Mouse (Mus musculus) forebrain, postnatal 0 days (tissue): ENCODE measurements around the gene 5830473C10Rik. TPM values are rescaled to one million over a fixed set of nuclear protein-coding genes. Genes with fewer than 3 reads are reported as not detected.

Experiments
- ATAC-seq: fragments of 200-750 bp; cut with Nextera tagmentation; 2 replicates; pipeline ENCODE4 v1.8.0; 2017; ENCODE audit warnings: mild to moderate bottlenecking, moderate library complexity
- DNase-seq: peaks from one replicate; pipeline ENCODE4 v3.0.0-alpha.2; 2015
- H3K27ac ChIP-seq: fragments of 300-500 bp; sonication (generic); 2 replicates; pipeline ENCODE4 v1.5.1; 2014; ENCODE audit warnings: low read depth, mild to moderate bottlenecking, antibody characterized with exemption, low read length, moderate library complexity, mixed read lengths
- H3K27me3 ChIP-seq: fragments of 300-500 bp; sonication (generic); 2 replicates; pipeline ENCODE4 v1.6.1; 2014; ENCODE audit warnings: mild to moderate bottlenecking, low read length, mixed read lengths; ENCODE audit not compliant: insufficient read depth
- H3K36me3 ChIP-seq: fragments of 300-500 bp; sonication (generic); 2 replicates; pipeline ENCODE4 v1.6.1; 2014; ENCODE audit warnings: mild to moderate bottlenecking, moderate library complexity; ENCODE audit not compliant: insufficient read depth
- H3K4me1 ChIP-seq: fragments of 300-500 bp; sonication (generic); 2 replicates; pipeline ENCODE4 v1.6.1; 2014; ENCODE audit warnings: antibody characterized with exemption; ENCODE audit not compliant: insufficient read depth
- H3K4me2 ChIP-seq: fragments of 300-500 bp; sonication (generic); 2 replicates; pipeline ENCODE4 v1.6.1; 2014; ENCODE audit warnings: low read depth, mild to moderate bottlenecking, moderate library complexity
- H3K4me3 ChIP-seq: fragments of 300-500 bp; sonication (generic); 2 replicates; pipeline ENCODE4 v1.5.1; 2014; ENCODE audit warnings: low read depth, low read length, mixed read lengths
- H3K9ac ChIP-seq: fragments of 300-500 bp; sonication (generic); 2 replicates; pipeline ENCODE4 v1.6.1; 2014; ENCODE audit warnings: mild to moderate bottlenecking
- H3K9me3 ChIP-seq: fragments of 300-500 bp; sonication (generic); 2 replicates; pipeline ENCODE4 v1.6.1; 2016; ENCODE audit warnings: low read length
- CTCF ChIP-seq: sonication (generic); IDR thresholded peaks from 2 replicates; pipeline ENCODE4 v1.5.1; 2016; ENCODE audit warnings: antibody characterized with exemption, control low read depth, low read depth
- WGBS: fragments of 180-500 bp; shearing (Covaris S2); extraction: QIAGEN DNeasy Blood & Tissue Kit; methylation state at CpG from one replicate; pipeline ENCODE4 v1.1.7; 2014; 5-methylcytosine and 5-hydroxymethylcytosine counted together
- polyA plus RNA-seq: library from polyadenylated mRNA; unstranded; fragments of >200 nt; fragmentation: Nextera tagmentation; extraction: Ambion mirVana; gene quantifications from 2 replicates; pipeline ENCODE4 v1.2.1, GENCODE M21; 2015
- total RNA-seq: library from RNA; depleted of rRNA; stranded (reverse); fragments of >200 nt; gene quantifications from 2 replicates; pipeline ENCODE4 v1.2.3, GENCODE M21; 2014

Gene 5830473C10Rik
- total and polyA plus RNA-seq, 2 experiments from 2014 or later: 0.10 to 0.29 TPM

DNA sequence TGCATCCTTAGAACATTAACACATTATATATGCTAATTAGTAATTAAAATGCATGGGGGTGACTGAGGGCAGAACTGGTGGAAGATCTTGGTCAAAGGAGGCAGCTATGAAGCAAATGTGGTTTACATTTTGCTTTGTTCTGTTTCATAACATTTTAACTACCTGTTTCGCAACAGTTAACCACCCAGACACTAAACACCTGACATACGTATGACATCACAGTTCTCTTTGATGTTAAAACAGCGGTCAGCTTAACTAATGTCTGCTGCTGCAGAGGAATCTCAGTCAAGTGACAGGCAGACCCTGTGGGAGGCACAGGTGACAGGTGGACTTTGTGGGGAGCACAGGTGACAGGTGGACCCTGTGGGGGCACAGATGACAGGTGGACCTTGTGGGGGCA, 57.0 kb downstream of the 5830473C10Rik start:
- no peak for TF ChIP-seq CTCF
- no peaks in the 10 kb centered on the region for H3K36me3 ChIP-seq
- DNase-seq (no peak), ATAC-seq (no peak)
- H3K27me3 ChIP-seq: no peaks in the 10 kb centered on the region
- H3K4me3 ChIP-seq: no peak overlapping the region
- no peak overlapping the region for H3K9ac ChIP-seq
- no peak overlapping the region for H3K27ac ChIP-seq
- WGBS: 95% methylated on average over 3 of the region's 3 CpGs
- no peaks in the 10 kb centered on the region for H3K4me1 ChIP-seq
- H3K9me3 ChIP-seq: no peaks in the 10 kb centered on the region
- H3K4me2 ChIP-seq: no peak overlapping the region

DNA sequence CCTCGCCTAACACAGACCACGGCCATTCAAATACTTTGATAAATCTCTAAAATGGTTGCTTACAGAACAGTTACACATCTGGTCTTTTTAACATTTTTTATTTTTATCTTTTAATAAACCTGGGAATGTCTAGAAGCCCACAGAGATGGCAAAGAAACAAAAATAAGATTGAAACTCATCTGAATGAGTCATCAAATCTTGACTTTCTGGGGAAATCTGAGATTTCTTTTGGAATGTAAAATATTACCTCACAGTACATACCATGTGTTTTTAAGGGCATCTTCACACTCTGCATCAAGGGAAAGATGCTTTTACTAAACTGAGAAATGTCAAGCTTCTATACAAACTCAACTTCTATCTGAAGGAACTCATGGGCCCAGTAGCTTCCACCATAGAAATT, 60.4 kb downstream of the 5830473C10Rik start:
- TF ChIP-seq CTCF: no peak
- Histone ChIP-seq H3K4me2 (no peak overlapping the region), H3K27ac (no peak overlapping the region), H3K9ac (no peak overlapping the region), H3K27me3 (no peaks in the 10 kb centered on the region), H3K4me1 (no peaks in the 10 kb centered on the region), H3K36me3 (no peaks in the 10 kb centered on the region), H3K9me3 (no peaks in the 10 kb centered on the region), H3K4me3 (no peak overlapping the region)
- ATAC-seq: no peak
- 93% methylated on average over 2 of the region's 2 CpGs for WGBS
- no peak for DNase-seq

- Histone ChIP-seq H3K4me2 (no peak overlapping the region), H3K9me3 (no peaks in the 10 kb centered on the region), H3K9ac (no peak overlapping the region), H3K36me3 (no peaks in the 10 kb centered on the region), H3K4me3 (no peak overlapping the region), H3K4me1 (no peaks in the 10 kb centered on the region), H3K27ac (no peak overlapping the region), H3K27me3 (no peaks in the 10 kb centered on the region)
- ATAC-seq: no peak
- no peak for TF ChIP-seq CTCF
- no peak for DNase-seq
- WGBS: 91% methylated on average over 6 of the region's 6 CpGs
These were observed 60.8 kb downstream of the 5830473C10Rik start for GRCm38 (mm10) chr5:90621726-90622125.

DNA sequence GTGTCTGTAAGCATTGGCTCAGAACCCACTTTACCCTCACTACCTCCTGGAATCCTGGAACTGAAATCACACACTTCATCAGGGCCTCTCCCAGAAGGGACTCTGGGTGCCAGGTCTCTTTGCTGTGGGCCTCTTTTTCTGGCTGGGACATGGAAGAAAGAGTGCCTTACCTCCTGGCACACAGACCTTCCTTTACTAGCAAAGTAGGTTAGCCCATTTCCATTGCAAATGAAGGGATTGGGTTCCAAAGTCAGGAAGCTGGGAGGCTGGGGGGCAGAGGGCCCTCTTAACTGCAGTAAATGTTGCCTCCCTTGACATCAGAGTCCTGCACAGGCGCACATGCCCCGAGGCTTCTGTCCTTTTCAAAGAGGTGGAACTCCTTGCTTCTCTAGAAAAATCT, 62.3 kb downstream of the 5830473C10Rik start:
- H3K36me3 ChIP-seq: no peaks in the 10 kb centered on the region
- WGBS: 79% methylated on average over 2 of the region's 2 CpGs
- ATAC-seq (no peak), DNase-seq (no peak)
- no peak overlapping the region for H3K4me3 ChIP-seq
- no peaks in the 10 kb centered on the region for H3K4me1 ChIP-seq
- H3K9ac ChIP-seq: no peak overlapping the region
- H3K4me2 ChIP-seq: no peak overlapping the region
- no peak for TF ChIP-seq CTCF
- no peaks in the 10 kb centered on the region for H3K9me3 ChIP-seq
- no peaks in the 10 kb centered on the region for H3K27me3 ChIP-seq
- H3K27ac ChIP-seq: no peak overlapping the region

DNA sequence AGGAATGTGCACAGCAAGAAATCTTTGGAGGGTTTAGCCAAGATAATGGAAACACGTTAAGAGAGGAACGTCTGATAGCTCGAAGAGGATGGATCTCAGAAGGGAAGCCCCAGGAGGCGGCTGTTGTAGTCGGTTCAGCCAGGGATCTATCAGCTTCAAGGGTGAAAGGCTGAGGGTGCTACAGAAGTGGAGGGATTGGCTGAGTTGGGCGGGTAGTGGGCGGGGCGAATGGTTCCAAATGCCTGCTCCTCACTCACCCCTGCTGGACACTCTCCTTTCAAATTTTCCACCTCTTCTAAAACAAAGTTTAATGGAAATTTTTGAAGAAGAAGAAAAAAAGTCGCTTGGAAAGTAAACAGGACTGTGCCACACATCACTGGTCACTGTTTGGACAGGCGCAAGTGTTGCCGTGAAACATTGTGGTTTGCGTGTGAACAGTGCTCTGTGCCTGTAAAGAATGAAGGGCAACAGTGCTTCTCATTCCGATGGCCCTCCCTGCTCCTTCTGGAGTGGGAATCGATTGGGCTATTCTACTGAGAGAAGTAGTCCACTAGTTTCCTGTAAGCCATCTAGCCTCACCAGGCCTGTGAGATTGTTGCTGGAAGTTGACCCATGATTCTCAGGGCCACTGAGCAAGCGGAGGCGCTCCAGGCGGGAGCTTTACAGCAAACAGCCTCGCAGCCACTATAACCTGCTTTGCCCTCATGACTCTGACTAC, 64.0 kb downstream of the 5830473C10Rik start:
- ATAC-seq (no peak), DNase-seq (no peak)
- Histone ChIP-seq H3K4me1 (no peaks in the 10 kb centered on the region), H3K27me3 (no peaks in the 10 kb centered on the region), H3K4me2 (no peak overlapping the region), H3K36me3 (no peaks in the 10 kb centered on the region), H3K27ac (no peak overlapping the region), H3K4me3 (no peak overlapping the region), H3K9me3 (no peaks in the 10 kb centered on the region), H3K9ac (no peak overlapping the region)
- no peak for TF ChIP-seq CTCF
- 82% methylated on average over 18 of the region's 18 CpGs for WGBS

DNA sequence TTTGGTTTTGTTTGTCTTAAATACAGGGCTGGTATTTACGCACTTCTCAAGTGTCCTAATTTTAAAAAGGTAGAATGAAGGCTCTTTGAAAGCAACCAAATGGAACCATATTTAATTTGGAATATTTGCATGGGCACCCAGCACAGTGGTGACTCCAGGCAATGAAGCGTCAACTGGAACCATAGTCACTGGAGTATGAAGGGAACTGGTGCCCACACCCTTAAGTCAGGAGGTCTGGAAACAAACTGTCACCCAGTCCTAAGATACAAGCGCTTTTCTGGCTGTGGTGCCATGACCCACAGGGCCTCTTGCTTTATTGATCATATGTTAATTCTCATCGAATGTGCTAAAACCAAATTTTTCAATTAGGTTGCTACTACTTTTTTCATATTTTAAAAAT, 66.5 kb downstream of the 5830473C10Rik start:
- TF ChIP-seq CTCF: no peak
- Histone ChIP-seq H3K27me3 (no peaks in the 10 kb centered on the region), H3K27ac (no peak overlapping the region), H3K9me3 (no peaks in the 10 kb centered on the region), H3K4me1 (no peaks in the 10 kb centered on the region), H3K4me2 (no peak overlapping the region), H3K36me3 (no peaks in the 10 kb centered on the region), H3K9ac (no peak overlapping the region), H3K4me3 (no peak overlapping the region)
- no peak for ATAC-seq
- DNase-seq: no peak
- 93% methylated on average over 4 of the region's 4 CpGs for WGBS

DNA sequence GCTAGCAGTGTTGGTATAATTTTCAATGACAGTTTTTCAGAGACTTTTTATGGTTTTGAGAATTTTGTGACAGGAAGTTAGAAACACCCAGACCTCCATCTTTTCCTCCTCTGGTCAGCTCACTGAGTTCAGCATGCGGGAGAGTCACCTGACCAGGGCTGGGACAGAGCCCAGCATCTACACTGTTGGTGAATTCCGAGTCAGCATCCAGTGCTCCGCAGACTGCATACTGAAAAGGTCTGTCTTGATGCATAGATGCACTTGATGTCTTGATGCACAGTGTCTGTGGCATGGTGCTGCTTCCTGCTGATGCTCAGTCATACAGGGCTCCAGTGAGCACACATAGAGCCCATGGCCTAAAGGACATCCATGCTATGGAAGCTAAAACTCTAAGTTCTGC, 67.1 kb downstream of the 5830473C10Rik start:
- WGBS: 67% methylated on average over 3 of the region's 3 CpGs
- H3K4me1 ChIP-seq: no peaks in the 10 kb centered on the region
- no peak for TF ChIP-seq CTCF
- H3K9me3 ChIP-seq: no peaks in the 10 kb centered on the region
- H3K27me3 ChIP-seq: no peaks in the 10 kb centered on the region
- no peak for DNase-seq
- H3K9ac ChIP-seq: no peak overlapping the region
- no peak overlapping the region for H3K27ac ChIP-seq
- H3K36me3 ChIP-seq: no peaks in the 10 kb centered on the region
- no peak overlapping the region for H3K4me3 ChIP-seq
- ATAC-seq: peak; percentile 16; the same call in 1 of the 2 replicates
- no peak overlapping the region for H3K4me2 ChIP-seq
